In the genomic region with DNA sequence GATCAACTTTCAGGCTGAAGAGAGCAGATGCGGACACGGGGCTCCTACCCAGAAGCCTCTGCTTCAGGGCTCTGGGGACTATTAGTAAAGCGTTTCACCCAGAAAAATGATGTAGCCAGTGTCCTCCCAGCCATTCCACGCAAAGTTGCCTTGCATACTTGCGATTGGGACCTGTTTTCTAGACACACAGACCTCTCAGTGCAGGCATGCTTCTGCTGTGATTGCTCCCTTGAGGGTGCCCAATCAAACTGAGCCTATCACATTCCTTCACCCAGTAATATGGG, we compare ENCODE assay signal across 17 mouse cellular contexts. TPM values are rescaled to one million over a fixed set of nuclear protein-coding genes. Genes with fewer than 3 reads are reported as not detected.
DNase-seq lines count a peak whose midpoint lies in the region.
"Had no signal": no experiment of that assay in that cellular context is flagged by ENCODE, and none has a peak within 500 bp of the region (broad histone marks: within the 10 kb centered on the region; RNA-seq: fewer than 3 reads in every experiment).

No protein-coding gene starts in this region.

- peak; percentile 36 for DNase-seq in adrenal gland, postnatal 14 days
- no peak for DNase-seq in adrenal gland, postnatal 25 days
- peak; percentile 17 for DNase-seq in gastrocnemius, postnatal 14 days
- DNase-seq in gastrocnemius, adult 8-10 months (ENCODE audit: low spot score in 2 of 2), result no peak
- peak; percentile 22 to 41 for DNase-seq in left cerebral cortex, postnatal 36 days (ENCODE audit: low spot score in 2 of 2)
- DNase-seq in left cerebral cortex, adult 9 months (ENCODE audit: low spot score in 2 of 2), result no peak
- no peak for DNase-seq in Muller cell, postnatal 12 days (ENCODE audit: inconsistent ontology term)
- DNase-seq: cerebellum, adult 8-10 months; cerebellum, postnatal 25 days; heart, postnatal 14 days; kidney, adult 11 months; kidney, postnatal 14 days; liver, postnatal 0 days; lung, postnatal 36 days; thymus, adult 18-20 months; thymus, postnatal 25 days had no signal

- intact Hi-C loops in gastrocnemius, postnatal 14 days (cut with DNase I; ENCODE audit: low total_unique reads), result no loop called here
- intact Hi-C loops in left cerebral cortex, postnatal 36 days (cut with DNase I), result no loop called here

RNA-seq across cellular contexts. Expression of a gene that starts 42.0 kb away (rescaled TPM):
- 35.8 and 44.3 TPM in 2 replicates for total RNA-seq in adrenal gland, postnatal 14 days (2021)
- 11.3 and 11.4 TPM in 2 replicates for total RNA-seq in adrenal gland, postnatal 25 days (2021)
- total RNA-seq in gastrocnemius, postnatal 14 days (2021), result 10 to 100 TPM; 31.6 to 35.9 TPM
- total RNA-seq in gastrocnemius, adult 8-10 months (2022), result 10 to 100 TPM in 3 of 4 experiments, 1 to 10 TPM in 1; 9.3 to 16.9 (median 10.8) TPM
- under 1 TPM; 0.15 to 0.16 TPM for total RNA-seq in left cerebral cortex, postnatal 36 days (2021)
- total RNA-seq: G1E had no signal

Comparison
In these comparisons a context has a peak if more than half of its experiments do, and no peak if none do; other contexts are left out.
1. DNase-seq: peak in adrenal gland, postnatal 14 days (single experiment), gastrocnemius, postnatal 14 days (single experiment) and left cerebral cortex, postnatal 36 days (2 of 2); none in adrenal gland, postnatal 25 days (single experiment), gastrocnemius, adult 8-10 months (0 of 2), left cerebral cortex, adult 9 months (0 of 2) and Muller cell, postnatal 12 days (single experiment).
2. RNA of a gene that starts 42.0 kb away (total RNA-seq): 35.8 to 44.3 TPM in adrenal gland, postnatal 14 days, 31.6 to 35.9 TPM in gastrocnemius, postnatal 14 days, 9.3 to 16.9 TPM in gastrocnemius, adult 8-10 months and 11.3 to 11.4 TPM in adrenal gland, postnatal 25 days; 0.15 to 0.16 TPM in left cerebral cortex, postnatal 36 days; every median in the first group is over 4 times any median in the second.